ENCODE assay signal across 20 mouse cellular contexts in genomic region chr1:51622181-51622862, GRCm38 (mm10).
DNase-seq lines count a peak whose midpoint lies in the region; ATAC-seq and TF ChIP-seq lines count a peak whose summit lies in the region.
"Had no signal": no experiment of that assay in that cellular context is flagged by ENCODE, and none has a peak within 500 bp of the region (broad histone marks: within the 10 kb centered on the region; RNA-seq: fewer than 3 reads in every experiment).

No protein-coding gene starts in this region.

- H3K27me3 ChIP-seq in forebrain, embryonic 11.5 days (ENCODE audit: control insufficient read depth, insufficient read depth, low read length) = no peaks in the 10 kb centered on the region
- H3K27me3 ChIP-seq in forebrain, postnatal 0 days (ENCODE audit: insufficient read depth, low read length) = no peaks in the 10 kb centered on the region
- H3K27me3 ChIP-seq in midbrain, embryonic 10.5 days (ENCODE audit: low read depth, poor library complexity, severe bottlenecking) = peaks cover 69% of the 10 kb centered on the region
- no peaks in the 10 kb centered on the region for H3K27me3 ChIP-seq in midbrain, embryonic 15.5 days (replicated peaks)
- no peaks in the 10 kb centered on the region for H3K27me3 ChIP-seq in forebrain, embryonic 14.5 days (replicated peaks; ENCODE audit: control insufficient read depth, insufficient read depth, low read length)
- H3K27me3 ChIP-seq: embryonic facial prominence, embryonic 13.5 days; heart, embryonic 12.5 days; hindbrain, embryonic 15.5 days; Patski had no signal

- no peaks in the 10 kb centered on the region for H3K36me3 ChIP-seq in forebrain, embryonic 11.5 days (ENCODE audit: control insufficient read depth, insufficient read depth, low read length)
- no peaks in the 10 kb centered on the region for H3K36me3 ChIP-seq in forebrain, postnatal 0 days (ENCODE audit: insufficient read depth)
- H3K36me3 ChIP-seq in midbrain, embryonic 10.5 days = no peaks in the 10 kb centered on the region
- no peaks in the 10 kb centered on the region for H3K36me3 ChIP-seq in midbrain, embryonic 15.5 days (replicated peaks)
- no peaks in the 10 kb centered on the region for H3K36me3 ChIP-seq in forebrain, embryonic 14.5 days (ENCODE audit: control insufficient read depth, insufficient read depth, low read length)
- H3K36me3 ChIP-seq: embryonic facial prominence, embryonic 13.5 days; heart, embryonic 12.5 days; hindbrain, embryonic 15.5 days had no signal

- TF ChIP-seq CTCF in forebrain, postnatal 0 days (IDR thresholded peaks at IDR 0.05; ENCODE audit: low read depth) = no peak

- peak; percentile 40; the same call in 1 of the 2 replicates for ATAC-seq in forebrain, embryonic 11.5 days (replicated peaks; ENCODE audit: low FRiP score)
- ATAC-seq in forebrain, postnatal 0 days = no peak
- ATAC-seq in midbrain, embryonic 15.5 days (replicated peaks) = no peak
- ATAC-seq in forebrain, embryonic 14.5 days = no peak
- ATAC-seq in erythroid progenitor cell, adult 5-6 weeks (replicated peaks; ENCODE audit: low FRiP score, poor library complexity, severe bottlenecking) = no peak
- ATAC-seq: inflammation-experienced regulatory T-cells, adult 6 months; Patski had no signal

- DNase-seq in forebrain, embryonic 11.5 days (ENCODE audit: low spot score) = no peak
- DNase-seq in forebrain, postnatal 0 days = no peak
- peak; percentile 23 for DNase-seq in midbrain, embryonic 10.5 days (ENCODE audit: low spot score)
- DNase-seq in R1 (ENCODE audit: low read depth, low spot score) = peak; percentile 37
- DNase-seq in forebrain, embryonic 14.5 days (ENCODE audit: low spot score) = no peak
- DNase-seq in frontal cortex, postnatal 36 days (ENCODE audit: low spot score in 2 of 2) = no peak
- DNase-seq: adrenal gland, adult 8-10 months; cerebellum, adult 11-12 months; cerebellum, adult 9-11 months; cerebellum, postnatal 36 days; gastrocnemius, adult 2 months; gastrocnemius, postnatal 25 days; kidney, adult 18-20 months had no signal

- no peak overlapping the region for H3K27ac ChIP-seq in forebrain, embryonic 11.5 days (ENCODE audit: low read depth, low read length)
- no peak overlapping the region for H3K27ac ChIP-seq in forebrain, postnatal 0 days (ENCODE audit: low read depth, low read length)
- no peak overlapping the region; the same call in 1 of the 2 replicates for H3K27ac ChIP-seq in midbrain, embryonic 10.5 days (replicated peaks)
- H3K27ac ChIP-seq in midbrain, embryonic 15.5 days = no peak overlapping the region
- 0 out of 2 replicates have a peak overlapping the region, but pooled peaks have one; percentile 3 for H3K27ac ChIP-seq in forebrain, embryonic 14.5 days (ENCODE audit: low read depth, low read length)
- H3K27ac ChIP-seq: embryonic facial prominence, embryonic 13.5 days; gastrocnemius, adult 2 months; hindbrain, embryonic 15.5 days had no signal

- no peak overlapping the region for H3K4me2 ChIP-seq in forebrain, embryonic 11.5 days (ENCODE audit: low read depth, low read length, severe bottlenecking)
- no peak overlapping the region for H3K4me2 ChIP-seq in forebrain, postnatal 0 days (ENCODE audit: low read depth)
- H3K4me2 ChIP-seq in midbrain, embryonic 15.5 days = no peak overlapping the region
- H3K4me2 ChIP-seq in forebrain, embryonic 14.5 days (ENCODE audit: low read length) = no peak overlapping the region
- H3K4me2 ChIP-seq: embryonic facial prominence, embryonic 13.5 days; heart, embryonic 12.5 days; hindbrain, embryonic 15.5 days had no signal

- no peak overlapping the region for H3K9ac ChIP-seq in forebrain, embryonic 11.5 days (ENCODE audit: low read length)
- no peak overlapping the region for H3K9ac ChIP-seq in forebrain, postnatal 0 days
- H3K9ac ChIP-seq in midbrain, embryonic 15.5 days = no peak overlapping the region
- H3K9ac ChIP-seq in forebrain, embryonic 14.5 days (ENCODE audit: low read length) = no peak overlapping the region
- H3K9ac ChIP-seq: embryonic facial prominence, embryonic 13.5 days; heart, embryonic 12.5 days; hindbrain, embryonic 15.5 days had no signal

- 25% methylated on average over 9 of the region's 9 CpGs for WGBS in forebrain, embryonic 11.5 days
- WGBS in forebrain, postnatal 0 days = 23% methylated on average over 9 of the region's 9 CpGs
- 30% methylated on average over 9 of the region's 9 CpGs for WGBS in midbrain, embryonic 10.5 days
- WGBS in midbrain, embryonic 15.5 days = 19% methylated on average over 9 of the region's 9 CpGs
- 14% methylated on average over 9 of the region's 9 CpGs for WGBS in forebrain, embryonic 14.5 days

- H3K4me1 ChIP-seq in forebrain, embryonic 11.5 days (replicated peaks; ENCODE audit: control insufficient read depth, insufficient read depth, low read length) = peaks cover 2% of the 10 kb centered on the region; the same call in 1 of the 2 replicates
- H3K4me1 ChIP-seq in forebrain, postnatal 0 days (ENCODE audit: insufficient read depth) = peaks cover 10% of the 10 kb centered on the region
- H3K4me1 ChIP-seq in midbrain, embryonic 10.5 days = peaks cover 46% of the 10 kb centered on the region
- H3K4me1 ChIP-seq in midbrain, embryonic 15.5 days = peaks cover 29% of the 10 kb centered on the region
- H3K4me1 ChIP-seq in forebrain, embryonic 14.5 days (ENCODE audit: control insufficient read depth, insufficient read depth, low read length) = peaks cover 24% of the 10 kb centered on the region
- H3K4me1 ChIP-seq: heart, embryonic 12.5 days had no signal

- no peaks in the 10 kb centered on the region for H3K9me3 ChIP-seq in forebrain, embryonic 11.5 days (ENCODE audit: control insufficient read depth, low read length)
- H3K9me3 ChIP-seq in forebrain, postnatal 0 days (ENCODE audit: low read length) = no peaks in the 10 kb centered on the region
- no peaks in the 10 kb centered on the region for H3K9me3 ChIP-seq in midbrain, embryonic 10.5 days (replicated peaks)
- no peaks in the 10 kb centered on the region for H3K9me3 ChIP-seq in midbrain, embryonic 15.5 days
- no peaks in the 10 kb centered on the region for H3K9me3 ChIP-seq in forebrain, embryonic 14.5 days (replicated peaks; ENCODE audit: control insufficient read depth, low read length)
- H3K9me3 ChIP-seq: embryonic facial prominence, embryonic 13.5 days; heart, embryonic 12.5 days; hindbrain, embryonic 15.5 days had no signal

- H3K4me3 ChIP-seq in forebrain, embryonic 11.5 days (ENCODE audit: low read depth, low read length) = no peak overlapping the region
- H3K4me3 ChIP-seq in forebrain, postnatal 0 days (ENCODE audit: low read depth, low read length) = no peak overlapping the region
- no peak overlapping the region for H3K4me3 ChIP-seq in midbrain, embryonic 10.5 days
- H3K4me3 ChIP-seq in midbrain, embryonic 15.5 days = no peak overlapping the region
- no peak overlapping the region for H3K4me3 ChIP-seq in forebrain, embryonic 14.5 days (ENCODE audit: low read depth, low read length)
- H3K4me3 ChIP-seq: embryonic facial prominence, embryonic 13.5 days; gastrocnemius, adult 2 months; heart, embryonic 12.5 days; hindbrain, embryonic 15.5 days had no signal

Comparison
In these comparisons a context has a peak if more than half of its experiments do, and no peak if none do; other contexts are left out.
1. DNase-seq: peak in midbrain, embryonic 10.5 days (single experiment) and R1 (single experiment); none in forebrain, embryonic 11.5 days (single experiment), forebrain, postnatal 0 days (single experiment), forebrain, embryonic 14.5 days (single experiment) and frontal cortex, postnatal 36 days (0 of 2).